Mouse (Mus musculus) limb, embryonic 15.5 days (tissue): ENCODE results near the gene Klk1b4. TPM values are rescaled to one million over a fixed set of nuclear protein-coding genes. Genes with fewer than 3 reads are reported as not detected.
"Not testable (repeated sequence)": the region's sequence is repeated elsewhere in the genome, so short reads cannot be mapped to it uniquely, and the experiment has no call there.

Experiments used
- ATAC-seq: fragments of 200-750 bp; cut with Nextera tagmentation; 2 replicates; pipeline ENCODE4 v1.8.0; 2017; ENCODE audit warnings: low read depth, moderate TSS enrichment; ENCODE audit not compliant: insufficient number of reproducible peaks, low FRiP score, low TSS enrichment
- H3K27ac ChIP-seq: fragments of 300-500 bp; sonication (generic); 2 replicates; pipeline ENCODE4 v1.5.1; 2015; ENCODE audit warnings: moderate library complexity, mild to moderate bottlenecking, inconsistent platforms
- H3K27me3 ChIP-seq: fragments of 300-500 bp; sonication (generic); 2 replicates; pipeline ENCODE4 v1.6.1; 2015; ENCODE audit warnings: inconsistent platforms
- H3K36me3 ChIP-seq: fragments of 300-500 bp; sonication (generic); 2 replicates; pipeline ENCODE4 v1.6.1; 2015; ENCODE audit warnings: inconsistent platforms
- H3K4me1 ChIP-seq: fragments of 300-500 bp; sonication (generic); 2 replicates; pipeline ENCODE4 v1.6.1; 2015; ENCODE audit warnings: inconsistent platforms
- H3K4me2 ChIP-seq: fragments of 300-500 bp; sonication (generic); 2 replicates; pipeline ENCODE4 v1.6.1; 2015; ENCODE audit warnings: mild to moderate bottlenecking, inconsistent platforms
- H3K4me3 ChIP-seq: fragments of 300-500 bp; sonication (generic); 2 replicates; pipeline ENCODE4 v1.5.1; 2015; ENCODE audit warnings: mild to moderate bottlenecking, inconsistent platforms
- H3K9ac ChIP-seq: fragments of 300-500 bp; sonication (generic); 2 replicates; pipeline ENCODE4 v1.6.1; 2015; ENCODE audit warnings: inconsistent platforms
- H3K9me3 ChIP-seq: fragments of 300-500 bp; sonication (generic); 2 replicates; pipeline ENCODE4 v1.6.1; 2016; ENCODE audit warnings: inconsistent platforms
- WGBS: fragments of 180-500 bp; shearing (Covaris S2); methylation state at CpG from one replicate; pipeline ENCODE4 v1.1.7; 2015; 5-methylcytosine and 5-hydroxymethylcytosine counted together
- polyA plus RNA-seq: library from polyadenylated mRNA; unstranded; fragments of >200 nt; fragmentation: Nextera tagmentation; extraction: Ambion mirVana; gene quantifications from 2 replicates; pipeline ENCODE4 v1.2.1, GENCODE M21; 2015

The Klk1b4 gene
- polyA plus RNA-seq, 1 experiment from 2014 or later, result not detected

- Histone ChIP-seq H3K9me3 (no peaks in the 10 kb centered on the region), H3K36me3 (no peaks in the 10 kb centered on the region), H3K27me3 (no peaks in the 10 kb centered on the region), H3K27ac (no peak overlapping the region), H3K4me3 (no peak overlapping the region), H3K4me2 (no peak overlapping the region), H3K4me1 (no peaks in the 10 kb centered on the region), H3K9ac (no peak overlapping the region)
- no peak for ATAC-seq
- whole genome bisulfite sequencing, result 53% methylated on average over 2 of the region's 2 CpGs
Observed at GRCm38 (mm10) chr7:44239913-44240312, 32.7 kb downstream of the Klk1b4 start.

GRCm38 (mm10) chr7:44240712-44241111 is 33.5 kb downstream of the Klk1b4 start:
- Histone ChIP-seq H3K27me3 (no peaks in the 10 kb centered on the region), H3K4me1 (0 out of 2 replicates have a peak, but pooled peaks cover 4% of the 10 kb centered on the region), H3K4me2 (no peak overlapping the region), H3K9ac (no peak overlapping the region), H3K27ac (no peak overlapping the region), H3K9me3 (no peaks in the 10 kb centered on the region), H3K36me3 (no peaks in the 10 kb centered on the region), H3K4me3 (no peak overlapping the region)
- WGBS, result 43% methylated on average over 1 of the region's 1 CpGs
- ATAC-seq, result no peak

- H3K4me2 ChIP-seq, result no peak overlapping the region
- H3K4me3 ChIP-seq, result no peak overlapping the region
- no peak for ATAC-seq
- H3K36me3 ChIP-seq, result no peaks in the 10 kb centered on the region
- no peaks in the 10 kb centered on the region for H3K27me3 ChIP-seq
- H3K9me3 ChIP-seq, result no peaks in the 10 kb centered on the region
- no peak overlapping the region for H3K27ac ChIP-seq
- 52% methylated on average over 2 of the region's 2 CpGs for WGBS
- 0 out of 2 replicates have a peak, but pooled peaks cover 4% of the 10 kb centered on the region for H3K4me1 ChIP-seq
- no peak overlapping the region for H3K9ac ChIP-seq
Observed at GRCm38 (mm10) chr7:44241163-44241562, 33.9 kb downstream of the Klk1b4 start.

GRCm38 (mm10) chr7:44244080-44244479 is 36.8 kb downstream of the Klk1b4 start:
- no peak overlapping the region for H3K4me3 ChIP-seq
- peaks cover 10% of the 10 kb centered on the region for H3K36me3 ChIP-seq
- no peak overlapping the region for H3K4me2 ChIP-seq
- no peaks in the 10 kb centered on the region for H3K27me3 ChIP-seq
- H3K9me3 ChIP-seq, result no peaks in the 10 kb centered on the region
- H3K27ac ChIP-seq, result no peak overlapping the region
- 48% methylated on average over 1 of the region's 1 CpGs for WGBS
- no peak overlapping the region for H3K9ac ChIP-seq
- ATAC-seq, result no peak
- H3K4me1 ChIP-seq, result peaks cover 12% of the 10 kb centered on the region

GRCm38 (mm10) chr7:44246055-44246983 is 39.1 kb downstream of the Klk1b4 start, which contains the start of the genes 1700028J19Rik and 2410002F23Rik:
Gene 1700028J19Rik (minus strand): TSS chr7:44246695.
Gene 2410002F23Rik (plus strand): TSS chr7:44246722.
- under 1% methylated on average over 62 of the region's 62 CpGs for WGBS
- H3K36me3 ChIP-seq, result peaks cover 31% of the 10 kb centered on the region
- H3K4me1 ChIP-seq, result peaks cover 16% of the 10 kb centered on the region
- peak within 1 kb of the TSS; percentile 74 for H3K4me3 ChIP-seq
- H3K27ac ChIP-seq, result peak within 1 kb of the TSS; percentile 99
- H3K4me2 ChIP-seq, result peak within 1 kb of the TSS; percentile 67
- peak; percentile 89 for ATAC-seq
- peak within 1 kb of the TSS; percentile 92 for H3K9ac ChIP-seq
- no peaks in the 10 kb centered on the region for H3K9me3 ChIP-seq
- H3K27me3 ChIP-seq, result no peaks in the 10 kb centered on the region

- Histone ChIP-seq H3K36me3 (peaks cover 35% of the 10 kb centered on the region), H3K4me1 (peaks cover 16% of the 10 kb centered on the region), H3K9me3 (no peaks in the 10 kb centered on the region), H3K4me3 (peak overlapping the region; percentile 74), H3K27ac (peak overlapping the region; percentile 99), H3K27me3 (no peaks in the 10 kb centered on the region), H3K9ac (peak overlapping the region; percentile 92), H3K4me2 (peak overlapping the region; percentile 67)
- ATAC-seq, result 0 out of 2 replicates have a peak, but pooled peaks have one; percentile 0
- WGBS, result 0% methylated on average over 23 of the region's 23 CpGs
Observed at GRCm38 (mm10) chr7:44246984-44247470, 39.8 kb downstream of the Klk1b4 start.

GRCm38 (mm10) chr7:44247971-44248370 is 40.7 kb downstream of the Klk1b4 start:
- H3K9me3 ChIP-seq, result no peaks in the 10 kb centered on the region
- 84% methylated on average over 2 of the region's 2 CpGs for WGBS
- H3K27ac ChIP-seq, result no peak overlapping the region
- peak overlapping the region; percentile 67 for H3K4me2 ChIP-seq
- H3K36me3 ChIP-seq, result peaks cover 45% of the 10 kb centered on the region
- ATAC-seq, result no peak
- H3K4me3 ChIP-seq, result peak overlapping the region; percentile 74
- H3K27me3 ChIP-seq, result no peaks in the 10 kb centered on the region
- peaks cover 16% of the 10 kb centered on the region for H3K4me1 ChIP-seq
- H3K9ac ChIP-seq, result 0 out of 2 replicates have a peak overlapping the region, but pooled peaks have one; percentile 92

- H3K4me1 ChIP-seq, result peaks cover 16% of the 10 kb centered on the region
- H3K9me3 ChIP-seq, result no peaks in the 10 kb centered on the region
- H3K9ac ChIP-seq, result no peak overlapping the region
- 90% methylated on average over 4 of the region's 4 CpGs for WGBS
- no peaks in the 10 kb centered on the region for H3K27me3 ChIP-seq
- H3K4me3 ChIP-seq, result no peak overlapping the region
- H3K4me2 ChIP-seq, result no peak overlapping the region
- no peak for ATAC-seq
- peaks cover 56% of the 10 kb centered on the region for H3K36me3 ChIP-seq
- H3K27ac ChIP-seq, result no peak overlapping the region
Observed at GRCm38 (mm10) chr7:44249248-44249647, 42.0 kb downstream of the Klk1b4 start.

GRCm38 (mm10) chr7:44250732-44251275 is 43.6 kb downstream of the Klk1b4 start:
- not testable (repeated sequence) for ATAC-seq, H3K27me3 ChIP-seq, H3K9me3 ChIP-seq, H3K4me2 ChIP-seq, H3K9ac ChIP-seq, H3K27ac ChIP-seq, H3K4me3 ChIP-seq
- Histone ChIP-seq H3K4me1 (peaks cover 11% of the 10 kb centered on the region), H3K36me3 (peaks cover 56% of the 10 kb centered on the region)
- 90% methylated on average over 17 of the region's 17 CpGs for WGBS

- Histone ChIP-seq H3K27ac (peak overlapping the region; percentile 33), H3K36me3 (peaks cover 54% of the 10 kb centered on the region)
Observed at GRCm38 (mm10) chr7:44253023-44253616, 45.9 kb downstream of the Klk1b4 start.

GRCm38 (mm10) chr7:44254930-44255329 is 47.7 kb downstream of the Klk1b4 start:
- H3K36me3 ChIP-seq, result peaks cover 37% of the 10 kb centered on the region
- WGBS, result 75% methylated on average over 6 of the region's 6 CpGs
- H3K4me1 ChIP-seq, result peaks cover 3% of the 10 kb centered on the region; the same call in 1 of the 2 replicates
- no peaks in the 10 kb centered on the region for H3K27me3 ChIP-seq
- no peak overlapping the region for H3K4me3 ChIP-seq
- H3K9ac ChIP-seq, result no peak overlapping the region
- no peak overlapping the region for H3K4me2 ChIP-seq
- peak overlapping the region; percentile 27; the same call in 1 of the 2 replicates for H3K27ac ChIP-seq
- ATAC-seq, result no peak
- no peaks in the 10 kb centered on the region for H3K9me3 ChIP-seq

More at GRCm38 (mm10) chr7:44253023-44253616, 45.9 kb downstream of the Klk1b4 start:
- Histone ChIP-seq H3K4me1 (peaks cover 6% of the 10 kb centered on the region), H3K4me2 (no peak overlapping the region), H3K4me3 (no peak overlapping the region), H3K9me3 (no peaks in the 10 kb centered on the region), H3K27me3 (no peaks in the 10 kb centered on the region), H3K9ac (no peak overlapping the region)
- 64% methylated on average over 15 of the region's 15 CpGs for WGBS
- no peak for ATAC-seq
